Mouse (Mus musculus) heart, postnatal 0 days (tissue): ENCODE results near the gene Traf3ip2. TPM values are rescaled to one million over a fixed set of nuclear protein-coding genes. Genes with fewer than 3 reads are reported as not detected.

Experiments used
- ATAC-seq: fragments of 200-750 bp; cut with Nextera tagmentation; 2 replicates; pipeline ENCODE4 v1.8.0; 2017; ENCODE audit warnings: low read depth, moderate number of reproducible peaks, moderate library complexity; ENCODE audit not compliant: insufficient read depth
- DNase-seq: peaks from one replicate; pipeline ENCODE4 v3.0.0-alpha.2; 2016; ENCODE audit warnings: low spot score
- H3K27ac ChIP-seq: fragments of 300-500 bp; sonication (generic); 2 replicates; pipeline ENCODE4 v1.5.1; 2014; ENCODE audit warnings: low read depth, mild to moderate bottlenecking
- H3K27me3 ChIP-seq: fragments of 300-500 bp; sonication (generic); 2 replicates; pipeline ENCODE4 v1.6.1; 2014; ENCODE audit warnings: low read length, mixed read lengths; ENCODE audit not compliant: control insufficient read depth, insufficient read depth
- H3K36me3 ChIP-seq: fragments of 300-500 bp; sonication (generic); replicated peaks from 2 replicates; pipeline ENCODE4 v1.6.1; 2014; ENCODE audit warnings: low read length, mixed read lengths; ENCODE audit not compliant: control insufficient read depth, insufficient read depth
- H3K4me1 ChIP-seq: fragments of 300-500 bp; sonication (generic); 2 replicates; pipeline ENCODE4 v1.6.1; 2014; ENCODE audit warnings: antibody characterized with exemption; ENCODE audit not compliant: control insufficient read depth, insufficient read depth
- H3K4me2 ChIP-seq: fragments of 300-500 bp; sonication (generic); 2 replicates; pipeline ENCODE4 v1.6.1; 2014; ENCODE audit warnings: low read depth, mild to moderate bottlenecking, low read length, moderate library complexity
- H3K4me3 ChIP-seq: fragments of 300-500 bp; sonication (generic); 2 replicates; pipeline ENCODE4 v1.5.1; 2014; ENCODE audit warnings: low read depth, low read length
- H3K9ac ChIP-seq: fragments of 300-500 bp; sonication (generic); replicated peaks from 2 replicates; pipeline ENCODE4 v1.6.1; 2014; ENCODE audit warnings: low read depth, low read length, mixed read lengths
- H3K9me3 ChIP-seq: fragments of 300-500 bp; sonication (generic); replicated peaks from 2 replicates; pipeline ENCODE4 v1.6.1; 2016; ENCODE audit warnings: low read length; ENCODE audit not compliant: control insufficient read depth
- CTCF ChIP-seq: IDR thresholded peaks from 2 replicates; pipeline ENCODE4 v1.5.1; 2016; ENCODE audit warnings: antibody characterized with exemption, control low read depth, low read depth
- EP300 ChIP-seq: IDR thresholded peaks from 2 replicates; pipeline ENCODE4 v1.6.1; 2016; ENCODE audit warnings: antibody characterized with exemption, low read depth
- WGBS: fragments of 180-500 bp; shearing (Covaris S2); extraction: QIAGEN DNeasy Blood & Tissue Kit; methylation state at CpG from one replicate; pipeline ENCODE4 v1.1.7; 2014; 5-methylcytosine and 5-hydroxymethylcytosine counted together
- polyA plus RNA-seq: library from polyadenylated mRNA; unstranded; fragments of >200 nt; fragmentation: Nextera tagmentation; extraction: Ambion mirVana; gene quantifications from 2 replicates; pipeline ENCODE4 v1.2.1, GENCODE M21; 2015
- total RNA-seq: library from RNA; depleted of rRNA; stranded (reverse); fragments of >200 nt; gene quantifications from 2 replicates; pipeline ENCODE4 v1.2.3, GENCODE M21; 2014; ENCODE audit warnings: low replicate concordance

Gene Traf3ip2
- total and polyA plus RNA-seq, 2 experiments from 2014 or later, result 6.4 to 9.9 TPM

DNA sequence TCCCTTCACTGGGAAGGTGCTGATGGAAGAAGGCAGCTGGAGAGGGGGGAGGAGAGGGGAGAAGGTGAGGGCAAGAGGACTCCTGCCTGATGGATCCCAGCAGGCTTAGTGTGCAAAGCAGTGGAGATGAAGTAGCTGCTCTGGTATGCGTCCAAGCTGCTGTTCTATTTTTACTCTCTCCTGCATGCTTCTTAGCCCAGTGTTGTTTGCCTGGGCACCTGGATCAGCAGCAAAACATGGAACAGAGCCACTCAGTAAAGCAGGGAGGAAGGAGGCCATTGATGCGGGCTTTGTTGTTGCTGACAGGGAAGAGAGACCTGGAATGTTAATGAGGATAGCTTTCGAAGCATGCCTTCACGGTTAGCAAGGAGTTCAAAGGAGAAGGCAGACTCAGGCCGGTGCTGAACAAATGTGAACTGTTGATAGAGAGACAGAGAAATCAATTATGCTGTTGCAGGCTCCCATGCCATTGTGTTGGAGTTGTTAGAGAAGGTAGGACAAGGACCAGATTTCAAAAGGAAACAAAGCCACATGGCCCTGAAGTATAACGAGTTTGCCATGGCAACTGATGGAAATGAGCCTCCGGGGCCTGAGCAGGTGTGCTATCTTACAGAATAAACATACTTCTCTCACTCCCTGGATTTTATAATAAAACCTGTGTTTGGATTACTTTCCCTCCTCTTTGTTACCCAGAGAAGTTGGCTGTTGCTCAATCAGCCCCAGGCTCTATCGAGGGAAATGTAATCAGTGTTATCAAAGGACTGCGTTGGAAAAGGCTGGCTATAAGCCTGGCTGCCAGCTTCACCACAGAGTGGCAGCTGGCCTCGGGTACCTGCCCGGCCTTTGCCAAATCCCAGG lies 46.9 kb downstream of the Traf3ip2 start:
- TF ChIP-seq CTCF (no peak), EP300 (peak; percentile 71; the same call in 1 of the 2 replicates)
- peak; percentile 97 for ATAC-seq
- Histone ChIP-seq H3K27ac (peak overlapping the region; percentile 93), H3K9ac (0 out of 2 replicates have a peak overlapping the region, but pooled peaks have one; percentile 4), H3K27me3 (no peaks in the 10 kb centered on the region), H3K4me2 (no peak overlapping the region), H3K36me3 (0 out of 2 replicates have a peak, but pooled peaks cover under 1% of the 10 kb centered on the region), H3K9me3 (no peaks in the 10 kb centered on the region), H3K4me3 (no peak overlapping the region), H3K4me1 (peaks cover 32% of the 10 kb centered on the region)
- WGBS, result 7% methylated on average over 11 of the region's 11 CpGs
- DNase-seq, result peak; percentile 93

DNA sequence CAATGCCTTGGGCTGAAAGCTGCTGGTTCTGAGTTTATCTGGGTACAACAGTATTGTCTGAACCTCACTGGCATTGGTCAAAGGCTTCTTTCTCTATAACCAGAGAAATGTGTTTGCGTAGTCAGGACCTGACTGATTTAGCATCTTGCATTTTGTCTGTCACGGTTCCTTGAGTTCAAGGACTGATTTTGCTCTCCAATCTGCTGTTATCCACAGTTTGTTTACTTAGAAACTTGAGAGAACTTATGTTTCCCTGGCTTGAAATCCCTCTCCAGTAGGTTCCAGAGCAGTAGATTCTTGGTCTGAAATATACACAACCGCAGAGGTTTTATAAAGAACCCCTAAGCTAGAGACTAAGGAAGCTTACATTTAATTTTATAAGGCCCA lies 47.5 kb downstream of the Traf3ip2 start:
- H3K4me1 ChIP-seq, result peaks cover 32% of the 10 kb centered on the region
- no peak overlapping the region for H3K4me3 ChIP-seq
- ATAC-seq, result no peak
- peak overlapping the region; percentile 93 for H3K27ac ChIP-seq
- H3K27me3 ChIP-seq, result no peaks in the 10 kb centered on the region
- no peaks in the 10 kb centered on the region for H3K9me3 ChIP-seq
- H3K9ac ChIP-seq, result 0 out of 2 replicates have a peak overlapping the region, but pooled peaks have one; percentile 4
- no peak for TF ChIP-seq EP300
- TF ChIP-seq CTCF, result no peak
- no peak for DNase-seq
- WGBS, result 72% methylated on average over 3 of the region's 3 CpGs
- H3K36me3 ChIP-seq, result no peaks in the 10 kb centered on the region
- H3K4me2 ChIP-seq, result no peak overlapping the region

DNA sequence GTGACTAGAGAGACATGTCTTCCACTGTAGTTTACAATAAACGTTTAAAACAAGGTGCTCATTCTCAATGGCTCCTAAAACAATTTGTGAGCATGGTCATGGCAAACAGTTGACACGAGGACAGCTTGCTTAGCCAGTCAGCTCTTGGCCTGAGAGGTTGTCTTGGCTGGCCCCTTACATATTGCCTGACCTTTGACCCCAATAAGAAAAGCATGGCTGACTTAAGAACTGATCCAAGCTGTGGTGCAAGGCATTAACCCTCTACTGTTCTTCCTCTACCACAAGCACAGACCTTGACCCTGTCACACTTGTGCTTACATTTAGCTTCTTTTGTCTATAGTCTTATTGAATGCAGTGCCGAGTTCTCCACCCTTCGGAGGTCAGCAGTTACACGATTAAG lies 48.0 kb downstream of the Traf3ip2 start:
- H3K4me1 ChIP-seq, result peaks cover 32% of the 10 kb centered on the region
- ATAC-seq (no peak), DNase-seq (no peak)
- H3K9ac ChIP-seq, result no peak overlapping the region
- WGBS, result 83% methylated on average over 5 of the region's 5 CpGs
- TF ChIP-seq CTCF (no peak), EP300 (no peak)
- H3K27ac ChIP-seq, result peak overlapping the region; percentile 93
- no peak overlapping the region for H3K4me3 ChIP-seq
- no peaks in the 10 kb centered on the region for H3K27me3 ChIP-seq
- no peak overlapping the region for H3K4me2 ChIP-seq
- H3K9me3 ChIP-seq, result no peaks in the 10 kb centered on the region
- H3K36me3 ChIP-seq, result no peaks in the 10 kb centered on the region

DNA sequence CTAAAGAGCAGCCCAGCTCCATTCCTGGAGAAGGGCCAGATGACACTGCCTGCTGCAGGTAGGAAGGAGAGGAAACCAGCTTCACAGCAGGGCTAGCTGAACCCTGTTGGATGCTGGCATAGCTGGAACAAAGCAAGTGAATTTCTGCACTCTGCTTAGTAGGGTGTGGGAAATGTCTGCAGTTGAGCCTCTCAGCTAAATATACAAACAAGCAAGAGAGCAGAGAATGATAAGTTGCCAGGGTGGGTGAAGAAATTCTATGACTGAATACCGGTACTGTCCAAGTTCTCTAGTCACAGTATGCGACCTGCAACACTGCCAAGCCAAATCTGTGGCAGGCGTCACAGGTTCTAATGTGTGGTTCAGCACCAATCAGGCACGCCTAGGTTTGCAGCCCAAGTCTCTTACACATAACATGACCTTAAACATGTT lies 52.4 kb downstream of the Traf3ip2 start:
- no peaks in the 10 kb centered on the region for H3K36me3 ChIP-seq
- no peak overlapping the region for H3K9ac ChIP-seq
- no peak overlapping the region for H3K4me2 ChIP-seq
- ATAC-seq, result peak; percentile 60
- H3K4me1 ChIP-seq, result peaks cover 8% of the 10 kb centered on the region
- no peaks in the 10 kb centered on the region for H3K27me3 ChIP-seq
- TF ChIP-seq EP300 (no peak), CTCF (no peak)
- no peaks in the 10 kb centered on the region for H3K9me3 ChIP-seq
- WGBS, result 27% methylated on average over 4 of the region's 4 CpGs
- H3K27ac ChIP-seq, result peak overlapping the region; percentile 39
- DNase-seq, result peak; percentile 49
- H3K4me3 ChIP-seq, result no peak overlapping the region

DNA sequence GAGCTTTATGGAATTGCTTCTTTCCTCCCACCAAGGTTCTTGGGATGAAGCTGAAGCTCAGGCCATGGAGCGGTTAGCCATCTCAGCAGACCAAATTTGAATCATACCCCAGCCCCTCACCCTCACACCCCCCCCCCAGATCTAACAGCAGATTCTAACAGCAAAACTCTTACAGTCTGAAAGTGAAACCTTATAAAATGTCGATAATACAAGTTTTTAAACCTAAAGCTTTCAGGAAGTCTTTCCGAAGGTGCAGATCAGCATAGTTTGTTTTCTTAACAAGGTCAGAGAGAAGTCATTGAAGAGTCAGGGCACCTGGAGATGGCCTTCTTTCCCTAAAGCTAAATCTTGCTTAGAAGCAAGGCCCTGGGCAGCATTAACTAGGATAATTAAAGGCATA lies 53.3 kb downstream of the Traf3ip2 start:
- ATAC-seq (no peak), DNase-seq (no peak)
- Histone ChIP-seq H3K4me2 (no peak overlapping the region), H3K27ac (peak overlapping the region; percentile 20; the same call in 1 of the 2 replicates), H3K4me1 (no peaks in the 10 kb centered on the region; the same call in 1 of the 2 replicates), H3K9me3 (no peaks in the 10 kb centered on the region), H3K27me3 (no peaks in the 10 kb centered on the region), H3K36me3 (no peaks in the 10 kb centered on the region), H3K4me3 (no peak overlapping the region), H3K9ac (no peak overlapping the region)
- TF ChIP-seq CTCF (no peak), EP300 (no peak)
- WGBS, result 60% methylated on average over 3 of the region's 3 CpGs
